Mouse (Mus musculus) testis, adult 2 months (tissue): ENCODE measurements around the gene Sort1.

Experiments
- CTCF ChIP-seq: fragments of 200-500 bp; IDR thresholded peaks from 2 replicates; pipeline ENCODE4 v1.5.1; 2012; ENCODE audit warnings: low read depth, mild to moderate bottlenecking, inconsistent platforms, low read length, moderate library complexity; ENCODE audit not compliant: control insufficient read depth, insufficient read depth, insufficient replicate concordance
- POLR2A ChIP-seq: fragments of 200-500 bp; IDR thresholded peaks from 2 replicates; pipeline ENCODE4 v1.6.1; 2012; ENCODE audit warnings: low read depth, mild to moderate bottlenecking, inconsistent platforms, low read length, moderate library complexity; ENCODE audit not compliant: control insufficient read depth

GRCm38 (mm10) chr3:108322962-108323361 is 39.1 kb downstream of the Sort1 start:
- no peak for TF ChIP-seq CTCF
- no peak for TF ChIP-seq POLR2A
